Mouse (Mus musculus) C2C12 (cell line): ENCODE data around the gene Kcnh1.

Experiments used
- CEBPB ChIP-seq: IDR thresholded peaks from one replicate; pipeline ENCODE4 v1.6.1; 2011; ENCODE audit warnings: low read depth, mild to moderate bottlenecking, control low read depth, moderate library complexity
- CTCF ChIP-seq: IDR thresholded peaks from one replicate; pipeline ENCODE4 v1.5.1; 2011; ENCODE audit not compliant: control insufficient read depth, insufficient read depth, insufficient read length
- FOSL1 ChIP-seq: IDR thresholded peaks from one replicate; pipeline ENCODE4 v1.8.0; 2011; ENCODE audit warnings: mild to moderate bottlenecking, low read length; ENCODE audit not compliant: poor library complexity, insufficient read depth, severe bottlenecking
- MAX ChIP-seq: IDR thresholded peaks from one replicate; pipeline ENCODE4 v1.6.1; 2011; ENCODE audit warnings: mild to moderate bottlenecking, control low read depth
- USF1 ChIP-seq: IDR thresholded peaks from one replicate; pipeline ENCODE4 v1.6.1; 2011; ENCODE audit warnings: low read depth, mild to moderate bottlenecking, control low read depth, moderate library complexity

DNA sequence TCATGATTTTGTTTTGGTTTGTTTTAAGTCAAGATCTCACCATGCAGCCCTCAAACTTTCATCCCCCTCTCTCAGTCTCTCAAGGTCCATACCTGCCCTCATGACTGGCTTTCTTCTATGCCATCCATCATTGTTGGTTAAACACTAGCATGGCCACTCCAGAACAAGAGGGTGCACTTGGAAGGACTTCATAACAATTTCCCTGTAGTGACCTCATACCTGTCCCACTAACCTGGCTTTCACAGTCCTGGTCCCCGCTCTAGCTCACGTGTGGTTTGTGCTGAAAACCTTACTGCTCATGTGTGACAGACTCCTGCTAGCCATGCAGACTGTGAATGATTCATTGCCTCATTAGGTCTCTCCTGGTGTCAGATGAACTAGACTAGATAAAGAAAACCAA, 244.9 kb downstream of the Kcnh1 start:
- TF ChIP-seq CTCF: no peak
- TF ChIP-seq FOSL1: no peak
- no peak for TF ChIP-seq MAX
- no peak for TF ChIP-seq CEBPB
- TF ChIP-seq USF1: no peak
